Mouse (Mus musculus): Measurements from ENCODE around the gene Ccdc91.

The Ccdc91 gene

GRCm38 (mm10) chr6:147573137-147573536, 97.5 kb downstream of the Ccdc91 start:
- DNase-seq (ENCODE audit: low read depth, low spot score), result no peak

GRCm38 (mm10) chr6:147574454-147575182, 99.0 kb downstream of the Ccdc91 start:
- no peak for DNase-seq (ENCODE audit: low read depth, low spot score)

- DNase-seq (ENCODE audit: low read depth, low spot score), result no peak
These were observed 99.7 kb downstream of the Ccdc91 start for GRCm38 (mm10) chr6:147575183-147575784.

- no peak for DNase-seq (ENCODE audit: low read depth, low spot score)
These were observed 112.0 kb downstream of the Ccdc91 start for GRCm38 (mm10) chr6:147587675-147588074.

- no peak for DNase-seq (ENCODE audit: low read depth, low spot score)
These were observed 131.0 kb downstream of the Ccdc91 start for GRCm38 (mm10) chr6:147606666-147607065.

GRCm38 (mm10) chr6:147607613-147608012, 132.0 kb downstream of the Ccdc91 start:
- DNase-seq (ENCODE audit: low read depth, low spot score), result no peak

- DNase-seq (ENCODE audit: low read depth, low spot score), result no peak
These were observed 139.7 kb downstream of the Ccdc91 start for GRCm38 (mm10) chr6:147615306-147615705.

GRCm38 (mm10) chr6:147623142-147623541, 147.5 kb downstream of the Ccdc91 start:
- no peak for DNase-seq (ENCODE audit: low read depth, low spot score)

GRCm38 (mm10) chr6:147636464-147636863, 160.8 kb downstream of the Ccdc91 start:
- DNase-seq (ENCODE audit: low read depth, low spot score), result no peak

GRCm38 (mm10) chr6:147643875-147644274, 168.2 kb downstream of the Ccdc91 start:
- DNase-seq (ENCODE audit: low read depth, low spot score), result no peak

GRCm38 (mm10) chr6:147644391-147644790, 168.8 kb downstream of the Ccdc91 start:
- no peak for DNase-seq (ENCODE audit: low read depth, low spot score)

GRCm38 (mm10) chr6:147646401-147646968, 170.9 kb downstream of the Ccdc91 start:
- no peak for DNase-seq (ENCODE audit: low read depth, low spot score)

- no peak for DNase-seq (ENCODE audit: low read depth, low spot score)
These were observed 182.4 kb downstream of the Ccdc91 start for GRCm38 (mm10) chr6:147658025-147658424.

- no peak for DNase-seq (ENCODE audit: low read depth, low spot score)
These were observed 185.1 kb downstream of the Ccdc91 start for GRCm38 (mm10) chr6:147660718-147661117.

- no peak for DNase-seq (ENCODE audit: low read depth, low spot score)
These were observed 186.2 kb downstream of the Ccdc91 start for GRCm38 (mm10) chr6:147661841-147662240.

GRCm38 (mm10) chr6:147662610-147663009, 187.0 kb downstream of the Ccdc91 start:
- no peak for DNase-seq (ENCODE audit: low read depth, low spot score)

GRCm38 (mm10) chr6:147664339-147664738, 188.7 kb downstream of the Ccdc91 start:
- no peak for DNase-seq (ENCODE audit: low read depth, low spot score)

- DNase-seq (ENCODE audit: low read depth, low spot score), result no peak
These were observed 195.7 kb downstream of the Ccdc91 start for GRCm38 (mm10) chr6:147671366-147671765.

GRCm38 (mm10) chr6:147672481-147672880, 196.9 kb downstream of the Ccdc91 start:
- no peak for DNase-seq (ENCODE audit: low read depth, low spot score)

GRCm38 (mm10) chr6:147675022-147675733, 199.6 kb downstream of the Ccdc91 start:
- no peak for DNase-seq (ENCODE audit: low read depth, low spot score)

GRCm38 (mm10) chr6:147676214-147676613, 200.6 kb downstream of the Ccdc91 start:
- DNase-seq (ENCODE audit: low read depth, low spot score), result no peak

Data from CD4-positive helper T cell, adult 2 months (primary cell).